44 mouse cellular contexts compared by ENCODE assay signal in the genomic region with DNA sequence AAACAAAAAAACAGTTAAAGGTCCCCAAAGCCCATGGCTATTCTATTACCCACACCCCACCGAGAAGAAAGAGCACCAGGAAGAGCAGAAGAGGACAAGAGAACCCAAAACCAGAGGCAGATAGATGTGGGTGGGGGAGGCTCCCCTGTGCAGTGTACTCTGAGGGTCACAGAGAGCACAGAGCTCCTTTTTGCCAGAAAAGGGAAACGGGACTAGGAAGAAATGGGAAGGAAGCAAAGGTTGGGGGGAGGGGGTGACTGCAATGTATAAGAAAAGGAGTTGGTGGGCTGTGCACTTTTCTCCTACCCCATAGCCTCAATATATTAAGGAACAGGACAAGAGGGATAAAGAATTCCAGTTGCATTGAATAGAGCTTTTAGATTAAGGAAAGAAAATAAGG. TPM values are rescaled to one million over a fixed set of nuclear protein-coding genes. Genes with fewer than 3 reads are reported as not detected.
"Had no signal": no experiment of that assay in that cellular context is flagged by ENCODE, and none has a peak within 500 bp of the region (broad histone marks: within the 10 kb centered on the region; RNA-seq: fewer than 3 reads in every experiment).

No protein-coding gene starts in this region.

- H3K4me2 ChIP-seq: heart, embryonic 11.5 days; heart, embryonic 12.5 days; heart, embryonic 13.5 days; heart, embryonic 15.5 days; hindbrain, embryonic 12.5 days; hindbrain, embryonic 13.5 days; hindbrain, embryonic 14.5 days; hindbrain, embryonic 15.5 days; intestine, embryonic 15.5 days; kidney, embryonic 15.5 days had no signal

- H3K9ac ChIP-seq: heart, embryonic 12.5 days; heart, embryonic 13.5 days; heart, embryonic 15.5 days; hindbrain, embryonic 12.5 days; hindbrain, embryonic 13.5 days; hindbrain, embryonic 14.5 days; hindbrain, embryonic 15.5 days; intestine, embryonic 15.5 days; kidney, embryonic 15.5 days had no signal

- H3K4me1 ChIP-seq: heart, embryonic 15.5 days; hindbrain, embryonic 10.5 days; hindbrain, embryonic 12.5 days; hindbrain, embryonic 13.5 days; hindbrain, embryonic 15.5 days; intestine, embryonic 15.5 days; kidney, embryonic 15.5 days had no signal

- DNase-seq: heart, postnatal 10 days; heart, postnatal 14 days; heart, postnatal 36 days; heart, postnatal 4 days; kidney, adult 11 months; kidney, adult 18-20 months; kidney, adult 2 months; kidney, adult 8-10 months; kidney, adult 9 months; kidney, postnatal 10 days; kidney, postnatal 14 days; kidney, postnatal 25 days; kidney, postnatal 36 days; kidney, postnatal 4 days; layer of hippocampus, adult 9-11 months; layer of hippocampus, postnatal 36 days had no signal

- H3K27me3 ChIP-seq: heart, embryonic 12.5 days; heart, embryonic 13.5 days; heart, embryonic 15.5 days; hindbrain, embryonic 12.5 days; hindbrain, embryonic 13.5 days; hindbrain, embryonic 15.5 days; intestine, embryonic 15.5 days; kidney, embryonic 15.5 days had no signal

- ATAC-seq: hindbrain, embryonic 16.5 days; hindbrain, postnatal 0 days; inflammation-experienced regulatory T-cells, adult 6 months; intestine, embryonic 16.5 days; intestine, postnatal 0 days had no signal

- H3K27ac ChIP-seq: heart, embryonic 13.5 days; heart, embryonic 15.5 days; hindbrain, embryonic 10.5 days; hindbrain, embryonic 12.5 days; hindbrain, embryonic 13.5 days; hindbrain, embryonic 14.5 days; hindbrain, embryonic 15.5 days; hindbrain, postnatal 0 days; intestine, embryonic 15.5 days; kidney, embryonic 15.5 days; kidney, postnatal 0 days; layer of hippocampus, adult 2 months; left cerebral cortex, adult 2 months had no signal

- H3K9me3 ChIP-seq: heart, embryonic 12.5 days; heart, embryonic 13.5 days; heart, embryonic 15.5 days; hindbrain, embryonic 10.5 days; hindbrain, embryonic 12.5 days; hindbrain, embryonic 13.5 days; hindbrain, embryonic 15.5 days; intestine, embryonic 15.5 days; kidney, embryonic 15.5 days had no signal

- H3K4me3 ChIP-seq: heart, embryonic 12.5 days; heart, embryonic 13.5 days; heart, embryonic 15.5 days; hindbrain, embryonic 10.5 days; hindbrain, embryonic 12.5 days; hindbrain, embryonic 13.5 days; hindbrain, embryonic 15.5 days; intestine, embryonic 15.5 days; kidney, embryonic 15.5 days; layer of hippocampus, adult 2 months; left cerebral cortex, adult 2 months had no signal

RNA-seq across cellular contexts. Expression of a gene that starts 57.9 kb away (rescaled TPM):
- total RNA-seq: heart, postnatal 10 days; heart, postnatal 14 days; heart, postnatal 25 days; hematopoietic stem cell, adult 5-6 weeks; hindbrain, postnatal 0 days; layer of hippocampus, adult 18-20 months; layer of hippocampus, adult 2 months; layer of hippocampus, adult 8-10 months; layer of hippocampus, postnatal 10 days; layer of hippocampus, postnatal 14 days; layer of hippocampus, postnatal 25 days; layer of hippocampus, postnatal 36 days; left cerebral cortex, adult 18-20 months; left cerebral cortex, adult 2 months had no signal
- polyA plus RNA-seq: large intestine, adult 2 months had no signal
